Mouse (Mus musculus) hindbrain, embryonic 16.5 days (tissue): ENCODE results near the gene Setd1b. TPM values are rescaled to one million over a fixed set of nuclear protein-coding genes. Genes with fewer than 3 reads are reported as not detected.

Experiments
- ATAC-seq: fragments of 200-750 bp; cut with Nextera tagmentation; 2 replicates; pipeline ENCODE4 v1.8.0; 2017; ENCODE audit warnings: moderate TSS enrichment, moderate library complexity
- H3K27ac ChIP-seq: fragments of 300-500 bp; sonication (generic); 2 replicates; pipeline ENCODE4 v1.5.1; 2014; ENCODE audit warnings: low read depth, mild to moderate bottlenecking, control low read depth, low read length, moderate library complexity
- H3K27me3 ChIP-seq: fragments of 300-500 bp; sonication (generic); replicated peaks from 2 replicates; pipeline ENCODE4 v1.6.1; 2014; ENCODE audit warnings: low read length; ENCODE audit not compliant: control insufficient read depth, insufficient read depth
- H3K36me3 ChIP-seq: fragments of 300-500 bp; sonication (generic); 2 replicates; pipeline ENCODE4 v1.6.1; 2014; ENCODE audit warnings: mild to moderate bottlenecking, low read length, moderate library complexity, mixed read lengths; ENCODE audit not compliant: control insufficient read depth, insufficient read depth
- H3K4me1 ChIP-seq: fragments of 300-500 bp; sonication (generic); 2 replicates; pipeline ENCODE4 v1.6.1; 2014; ENCODE audit warnings: low read depth, low read length; ENCODE audit not compliant: control insufficient read depth, insufficient read depth
- H3K4me2 ChIP-seq: fragments of 300-500 bp; sonication (generic); 2 replicates; pipeline ENCODE4 v1.6.1; 2014; ENCODE audit warnings: mild to moderate bottlenecking, low read length, control low read depth, moderate library complexity
- H3K4me3 ChIP-seq: fragments of 300-500 bp; sonication (generic); 2 replicates; pipeline ENCODE4 v1.5.1; 2014; ENCODE audit warnings: mild to moderate bottlenecking, low read length, control low read depth, moderate library complexity
- H3K9ac ChIP-seq: fragments of 300-500 bp; sonication (generic); 2 replicates; pipeline ENCODE4 v1.6.1; 2014; ENCODE audit warnings: low read depth, mild to moderate bottlenecking, control low read depth, low read length, moderate library complexity
- H3K9me3 ChIP-seq: fragments of 300-500 bp; sonication (generic); 2 replicates; pipeline ENCODE4 v1.6.1; 2014; ENCODE audit warnings: mild to moderate bottlenecking, low read length, moderate library complexity; ENCODE audit not compliant: control insufficient read depth
- WGBS: fragments of 180-500 bp; shearing (Covaris S2); extraction: QIAGEN DNeasy Blood & Tissue Kit; methylation state at CpG from one replicate; pipeline ENCODE4 v1.1.7; 2014; 5-methylcytosine and 5-hydroxymethylcytosine counted together
- polyA plus RNA-seq: library from polyadenylated mRNA; unstranded; fragments of >200 nt; fragmentation: Nextera tagmentation; extraction: Ambion mirVana; gene quantifications from 2 replicates; pipeline ENCODE4 v1.2.1, GENCODE M21; 2015

Gene Setd1b
- polyA plus RNA-seq, 1 experiment from 2014 or later = 9.5 TPM

- Histone ChIP-seq H3K9me3 (no peaks in the 10 kb centered on the region), H3K27ac (no peak within 1 kb of the TSS), H3K36me3 (no peaks in the 10 kb centered on the region), H3K9ac (no peak within 1 kb of the TSS), H3K4me2 (no peak within 1 kb of the TSS), H3K27me3 (no peaks in the 10 kb centered on the region), H3K4me3 (no peak within 1 kb of the TSS), H3K4me1 (0 out of 2 replicates have a peak, but pooled peaks cover 2% of the 10 kb centered on the region)
- no peak for ATAC-seq
- WGBS = 88% methylated on average over 10 of the region's 10 CpGs
These were observed 40.7 kb downstream of the Setd1b start, which contains the start of gene Hpd for GRCm38 (mm10) chr5:123182651-123183050. Gene Hpd, minus strand, starts transcription at chr5:123182727.

GRCm38 (mm10) chr5:123185966-123186365, 44.0 kb downstream of the Setd1b start:
- no peak for ATAC-seq
- H3K9me3 ChIP-seq = no peaks in the 10 kb centered on the region

GRCm38 (mm10) chr5:123187306-123187705, 45.3 kb downstream of the Setd1b start:
- H3K4me1 ChIP-seq = 0 out of 2 replicates have a peak, but pooled peaks cover 2% of the 10 kb centered on the region
- no peaks in the 10 kb centered on the region for H3K27me3 ChIP-seq
- H3K4me2 ChIP-seq = no peak overlapping the region
- ATAC-seq = no peak
- 94% methylated on average over 3 of the region's 3 CpGs for WGBS
- H3K36me3 ChIP-seq = no peaks in the 10 kb centered on the region
- H3K27ac ChIP-seq = no peak overlapping the region
- H3K4me3 ChIP-seq = no peak overlapping the region
- no peaks in the 10 kb centered on the region for H3K9me3 ChIP-seq
- no peak overlapping the region for H3K9ac ChIP-seq

More at GRCm38 (mm10) chr5:123185966-123186365, 44.0 kb downstream of the Setd1b start:
- Histone ChIP-seq H3K36me3 (no peaks in the 10 kb centered on the region), H3K4me1 (0 out of 2 replicates have a peak, but pooled peaks cover 2% of the 10 kb centered on the region), H3K4me3 (no peak overlapping the region), H3K4me2 (no peak overlapping the region), H3K27me3 (no peaks in the 10 kb centered on the region), H3K9ac (no peak overlapping the region), H3K27ac (no peak overlapping the region)
- 58% methylated on average over 6 of the region's 6 CpGs for WGBS

- no peak overlapping the region for H3K4me2 ChIP-seq
These were observed 48.9 kb downstream of the Setd1b start for GRCm38 (mm10) chr5:123190912-123191311.

GRCm38 (mm10) chr5:123191427-123191826, 49.4 kb downstream of the Setd1b start:
- Histone ChIP-seq H3K4me1 (no peaks in the 10 kb centered on the region; the same call in 1 of the 2 replicates), H3K9ac (no peak overlapping the region), H3K27me3 (no peaks in the 10 kb centered on the region), H3K36me3 (no peaks in the 10 kb centered on the region), H3K4me2 (no peak overlapping the region), H3K27ac (no peak overlapping the region), H3K9me3 (no peaks in the 10 kb centered on the region), H3K4me3 (no peak overlapping the region)
- ATAC-seq = no peak
- WGBS = 78% methylated on average over 6 of the region's 6 CpGs

More at GRCm38 (mm10) chr5:123190912-123191311, 48.9 kb downstream of the Setd1b start:
- Histone ChIP-seq H3K9ac (no peak overlapping the region), H3K4me3 (no peak overlapping the region), H3K36me3 (no peaks in the 10 kb centered on the region), H3K9me3 (no peaks in the 10 kb centered on the region), H3K27me3 (no peaks in the 10 kb centered on the region), H3K27ac (no peak overlapping the region), H3K4me1 (peaks cover 2% of the 10 kb centered on the region; the same call in 1 of the 2 replicates)
- WGBS = 89% methylated on average over 3 of the region's 3 CpGs
- no peak for ATAC-seq

GRCm38 (mm10) chr5:123192606-123193150, 50.7 kb downstream of the Setd1b start:
- H3K4me3 ChIP-seq = no peak overlapping the region
- no peaks in the 10 kb centered on the region for H3K27me3 ChIP-seq
- 55% methylated on average over 9 of the region's 9 CpGs for WGBS
- H3K36me3 ChIP-seq = no peaks in the 10 kb centered on the region
- no peak overlapping the region for H3K27ac ChIP-seq
- H3K4me2 ChIP-seq = no peak overlapping the region
- H3K4me1 ChIP-seq = no peaks in the 10 kb centered on the region; the same call in 1 of the 2 replicates
- H3K9me3 ChIP-seq = no peaks in the 10 kb centered on the region
- H3K9ac ChIP-seq = no peak overlapping the region
- no peak for ATAC-seq

GRCm38 (mm10) chr5:123193436-123193835, 51.4 kb downstream of the Setd1b start:
- 87% methylated on average over 5 of the region's 5 CpGs for WGBS
- no peak overlapping the region for H3K4me3 ChIP-seq
- H3K4me2 ChIP-seq = no peak overlapping the region
- no peak overlapping the region for H3K27ac ChIP-seq
- no peaks in the 10 kb centered on the region for H3K27me3 ChIP-seq
- ATAC-seq = no peak
- no peaks in the 10 kb centered on the region for H3K9me3 ChIP-seq
- no peaks in the 10 kb centered on the region for H3K36me3 ChIP-seq
- no peaks in the 10 kb centered on the region; the same call in 1 of the 2 replicates for H3K4me1 ChIP-seq
- no peak overlapping the region for H3K9ac ChIP-seq

GRCm38 (mm10) chr5:123194856-123195255, 52.9 kb downstream of the Setd1b start:
- no peaks in the 10 kb centered on the region for H3K36me3 ChIP-seq
- no peaks in the 10 kb centered on the region; the same call in 1 of the 2 replicates for H3K4me1 ChIP-seq
- 92% methylated on average over 6 of the region's 6 CpGs for WGBS
- H3K9me3 ChIP-seq = no peaks in the 10 kb centered on the region
- no peak for ATAC-seq
- no peak overlapping the region for H3K9ac ChIP-seq
- no peak overlapping the region for H3K27ac ChIP-seq
- no peak overlapping the region for H3K4me2 ChIP-seq
- H3K4me3 ChIP-seq = no peak overlapping the region
- no peaks in the 10 kb centered on the region for H3K27me3 ChIP-seq

GRCm38 (mm10) chr5:123195500-123196000, 53.6 kb downstream of the Setd1b start:
- Histone ChIP-seq H3K27me3 (no peaks in the 10 kb centered on the region), H3K4me3 (no peak overlapping the region), H3K9ac (no peak overlapping the region), H3K9me3 (no peaks in the 10 kb centered on the region), H3K4me2 (no peak overlapping the region), H3K27ac (no peak overlapping the region), H3K36me3 (no peaks in the 10 kb centered on the region), H3K4me1 (no peaks in the 10 kb centered on the region; the same call in 1 of the 2 replicates)
- WGBS = 91% methylated on average over 16 of the region's 16 CpGs
- ATAC-seq = no peak
